Mouse (Mus musculus) kidney, adult 2 months (tissue): ENCODE results near the gene Zfp384.

ENCODE experiments used
- CTCF ChIP-seq: fragments of 200-500 bp; conservative IDR thresholded peaks from 2 replicates; pipeline ENCODE4 v1.5.1; 2011; ENCODE audit warnings: low read depth, mild to moderate bottlenecking, control low read depth, low read length, moderate library complexity, mixed read lengths; ENCODE audit not compliant: insufficient read depth, insufficient read length
- POLR2A ChIP-seq: fragments of 200-500 bp; IDR thresholded peaks from one replicate; pipeline ENCODE4 v1.6.1; 2011; ENCODE audit warnings: low read depth, low read length, control low read depth

GRCm38 (mm10) chr6:125009129-125009180 lies at the start of gene Zfp384:
- TF ChIP-seq CTCF (no peak), POLR2A (no peak)
